Mouse (Mus musculus): ENCODE measurements at regions not wholly inside any gene's neighbourhood (a gene's known extent, or its start where the extent isn't known, plus 50 kb on each side); places are given as distances from the start of the nearest gene placed in this dataset.
"Not testable (repeated sequence)": the region's sequence is repeated elsewhere in the genome, so short reads cannot be mapped to it uniquely, and the experiment has no call there.

- DNase-seq = no peak
Observed at GRCm38 (mm10) chr12:114285082-114285481, 741.4 kb downstream of the Adam6a start.

GRCm38 (mm10) chr12:114287041-114287440 is 743.3 kb downstream of the Adam6a start:
- DNase-seq = no peak

GRCm38 (mm10) chr12:114291083-114291482 is 747.4 kb downstream of the Adam6a start:
- no peak for DNase-seq

- no peak for DNase-seq
Observed at GRCm38 (mm10) chr12:114299771-114300170, 756.1 kb downstream of the Adam6a start.

- no peak for DNase-seq
Observed at GRCm38 (mm10) chr12:114301728-114302127, 758.0 kb downstream of the Adam6a start.

- no peak for DNase-seq
Observed at GRCm38 (mm10) chr12:114332552-114332951, 788.8 kb downstream of the Adam6a start.

- DNase-seq = no peak
Observed at GRCm38 (mm10) chr12:114366276-114366675, 822.6 kb downstream of the Adam6a start.

- DNase-seq = peak in 1 of 2 experiments; percentile 3
Observed at GRCm38 (mm10) chr12:114378696-114379350, 835.1 kb downstream of the Adam6a start.

- DNase-seq = no peak
Observed at GRCm38 (mm10) chr12:114391447-114391846, 847.7 kb downstream of the Adam6a start.

- no peak for DNase-seq
Observed at GRCm38 (mm10) chr12:114406206-114406605, 862.5 kb downstream of the Adam6a start.

- no peak for DNase-seq
Observed at GRCm38 (mm10) chr12:114434529-114434928, 890.8 kb downstream of the Adam6a start.

- no peak for DNase-seq
Observed at GRCm38 (mm10) chr12:114462037-114462436, 918.3 kb downstream of the Adam6a start.

- DNase-seq = no peak
Observed at GRCm38 (mm10) chr12:114462566-114462965, 918.9 kb downstream of the Adam6a start.

- DNase-seq = no peak
Observed at GRCm38 (mm10) chr12:114468857-114469256, 925.1 kb downstream of the Adam6a start.

- DNase-seq = not testable (repeated sequence)
Observed at GRCm38 (mm10) chr12:114472678-114473077, 929.0 kb downstream of the Adam6a start.

- no peak for DNase-seq
Observed at GRCm38 (mm10) chr12:114478741-114479140, 935.0 kb downstream of the Adam6a start.

GRCm38 (mm10) chr12:114493500-114494031 is 949.9 kb downstream of the Adam6a start:
- not testable (repeated sequence) for DNase-seq

GRCm38 (mm10) chr12:114495741-114496140 is 952.0 kb downstream of the Adam6a start:
- no peak for DNase-seq

- DNase-seq = no peak
Observed at GRCm38 (mm10) chr12:114513143-114513542, 969.4 kb downstream of the Adam6a start.

GRCm38 (mm10) chr12:114542094-114542493 is 998.4 kb downstream of the Adam6a start:
- DNase-seq = not testable (repeated sequence)

- not testable (repeated sequence) for DNase-seq
Observed at GRCm38 (mm10) chr12:114544931-114545330, 1001.2 kb downstream of the Adam6a start.

- DNase-seq = no peak
Observed at GRCm38 (mm10) chr12:114562440-114562839, 1018.7 kb downstream of the Adam6a start.

GRCm38 (mm10) chr12:114562978-114563377 is 1019.3 kb downstream of the Adam6a start:
- DNase-seq = no peak

- no peak for DNase-seq
Observed at GRCm38 (mm10) chr12:114563683-114564082, 1020.0 kb downstream of the Adam6a start.

- DNase-seq = no peak
Observed at GRCm38 (mm10) chr12:114564329-114564728, 1020.6 kb downstream of the Adam6a start.
